ENCODE assay signal across 21 mouse cellular contexts in genomic region chr5:66475824-66476223, GRCm38 (mm10).
"Had no signal": no experiment of that assay in that cellular context is flagged by ENCODE, and none has a peak within 500 bp of the region (broad histone marks: within the 10 kb centered on the region; RNA-seq: fewer than 3 reads in every experiment).

No protein-coding gene starts in this region.

- ATAC-seq: intestine, postnatal 0 days; liver, postnatal 0 days; midbrain, embryonic 15.5 days had no signal

- DNase-seq: kidney, adult 8-10 months; kidney, postnatal 14 days; kidney, postnatal 4 days; liver, postnatal 0 days; lung, embryonic 14.5 days; retina, postnatal 1 day; right cerebral cortex, postnatal 25 days; spleen, adult 18-20 months; thymus, adult 18-20 months; thymus, postnatal 36 days had no signal

- H3K9me3 ChIP-seq: limb, embryonic 12.5 days; limb, embryonic 15.5 days; midbrain, embryonic 12.5 days; midbrain, embryonic 15.5 days; neural tube, embryonic 12.5 days; neural tube, embryonic 15.5 days; stomach, embryonic 15.5 days had no signal

- H3K9ac ChIP-seq: limb, embryonic 12.5 days; limb, embryonic 15.5 days; liver, embryonic 14.5 days; liver, postnatal 0 days; lung, embryonic 14.5 days; midbrain, embryonic 12.5 days; midbrain, embryonic 15.5 days; neural tube, embryonic 12.5 days; neural tube, embryonic 15.5 days; stomach, embryonic 15.5 days had no signal

- H3K36me3 ChIP-seq: limb, embryonic 15.5 days; midbrain, embryonic 12.5 days; midbrain, embryonic 15.5 days; neural tube, embryonic 12.5 days; neural tube, embryonic 15.5 days; stomach, embryonic 15.5 days had no signal

- H3K4me1 ChIP-seq: limb, embryonic 15.5 days; stomach, embryonic 15.5 days had no signal

- H3K27me3 ChIP-seq: limb, embryonic 12.5 days; limb, embryonic 15.5 days; midbrain, embryonic 12.5 days; midbrain, embryonic 15.5 days; neural tube, embryonic 12.5 days; neural tube, embryonic 15.5 days; stomach, embryonic 15.5 days had no signal

- H3K4me2 ChIP-seq: limb, embryonic 12.5 days; limb, embryonic 15.5 days; liver, embryonic 11.5 days; lung, embryonic 14.5 days; midbrain, embryonic 12.5 days; midbrain, embryonic 15.5 days; neural tube, embryonic 12.5 days; neural tube, embryonic 15.5 days; stomach, embryonic 15.5 days had no signal

- H3K4me3 ChIP-seq: limb, embryonic 12.5 days; limb, embryonic 15.5 days; midbrain, embryonic 12.5 days; midbrain, embryonic 15.5 days; neural tube, embryonic 12.5 days; neural tube, embryonic 15.5 days; stomach, embryonic 15.5 days had no signal

- H3K27ac ChIP-seq: limb, embryonic 12.5 days; limb, embryonic 15.5 days; liver, embryonic 14.5 days; macrophage; midbrain, embryonic 12.5 days; midbrain, embryonic 15.5 days; neural tube, embryonic 12.5 days; neural tube, embryonic 15.5 days; stomach, embryonic 15.5 days had no signal
